Mouse (Mus musculus): ENCODE measurements around the gene Tarbp1.
"Not testable (repeated sequence)": the region's sequence is repeated elsewhere in the genome, so short reads cannot be mapped to it uniquely, and the experiment has no call there.

Gene Tarbp1

DNA sequence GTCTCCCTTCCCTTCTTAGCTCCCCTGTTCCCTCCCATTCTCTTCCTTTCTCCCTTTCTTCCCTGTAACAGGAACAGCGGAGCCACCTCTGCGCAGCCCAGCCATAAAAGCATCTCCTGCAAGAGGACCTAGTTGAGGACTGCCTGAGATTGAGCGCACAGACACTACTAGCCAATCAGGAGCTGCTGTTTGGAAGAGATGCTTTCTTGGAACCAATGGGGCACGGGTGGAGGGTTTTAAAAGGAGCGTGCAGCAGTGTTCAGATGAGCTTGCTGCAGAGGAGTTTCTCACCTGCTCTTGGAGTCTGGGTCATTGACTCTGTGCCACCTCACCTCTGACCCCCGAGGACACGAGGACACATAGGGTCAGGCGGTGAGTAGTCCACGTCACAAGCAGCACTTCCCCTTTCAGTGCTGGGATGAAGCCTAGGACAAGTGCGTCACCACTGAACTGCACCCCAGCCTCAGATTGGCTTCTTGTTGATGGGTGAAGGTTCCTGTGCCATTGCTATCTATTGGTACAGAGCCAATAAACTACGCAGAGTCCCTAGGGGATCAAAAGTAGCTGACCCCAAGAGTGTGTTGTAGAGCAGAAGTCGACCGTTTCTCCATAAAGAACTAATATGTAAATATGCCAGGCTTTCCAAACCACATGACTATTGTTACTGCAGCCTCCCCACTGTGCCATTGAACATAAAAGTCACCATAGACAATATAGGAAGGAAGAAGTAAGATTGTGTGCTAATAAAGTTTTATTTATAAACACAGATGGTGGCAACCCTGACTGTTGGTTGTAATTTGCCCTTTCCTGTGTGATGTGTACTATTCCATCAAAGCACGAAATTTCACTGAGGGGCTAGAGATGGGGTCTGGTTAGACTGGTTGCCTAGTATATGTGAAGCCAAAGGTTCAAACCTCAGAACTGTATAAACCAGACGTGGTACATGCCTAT is 19.6 kb upstream of the Tarbp1 start:
- DNase-seq (ENCODE audit: low read depth, low spot score), result no peak

DNA sequence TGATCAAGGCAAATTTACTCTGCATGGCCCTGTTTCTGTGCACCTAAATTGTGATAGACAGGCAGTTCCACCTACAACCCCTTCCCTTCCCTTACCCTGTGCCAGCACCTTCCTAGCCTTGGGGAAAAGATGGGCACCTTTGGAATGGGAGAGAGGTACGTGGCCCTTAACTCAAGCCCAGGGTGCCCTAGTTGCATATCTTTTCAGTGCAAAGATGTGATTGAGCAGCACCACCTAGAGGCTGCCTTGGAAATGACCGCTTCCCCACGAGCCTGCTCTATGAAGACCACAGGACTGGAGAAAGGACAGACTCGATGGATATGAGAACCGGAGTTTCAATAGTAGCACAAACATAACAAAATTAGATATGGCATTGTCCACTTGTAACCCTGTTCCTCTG is 8.1 kb upstream of the Tarbp1 start:
- peak; percentile 56 for DNase-seq (ENCODE audit: low read depth, low spot score)

DNA sequence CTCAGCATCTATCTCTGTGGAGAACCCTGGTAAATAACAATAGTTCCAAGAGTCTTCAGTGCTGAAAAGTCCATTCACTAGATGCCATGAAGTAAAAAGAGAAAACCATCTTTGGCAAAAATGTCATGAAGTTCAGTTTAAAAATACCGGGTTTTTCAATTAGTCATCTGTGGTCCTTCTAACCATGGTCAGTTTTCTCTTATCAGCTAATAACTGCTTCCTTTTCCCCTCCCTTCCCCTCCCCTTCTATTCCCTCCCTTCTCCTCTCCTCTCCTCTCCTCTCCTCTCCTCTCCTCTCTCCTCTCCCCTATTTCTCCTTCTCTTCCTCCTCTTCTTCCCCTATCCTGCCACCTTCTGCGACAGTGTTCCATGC is 7.5 kb upstream of the Tarbp1 start:
- no peak for DNase-seq (ENCODE audit: low read depth, low spot score)

DNA sequence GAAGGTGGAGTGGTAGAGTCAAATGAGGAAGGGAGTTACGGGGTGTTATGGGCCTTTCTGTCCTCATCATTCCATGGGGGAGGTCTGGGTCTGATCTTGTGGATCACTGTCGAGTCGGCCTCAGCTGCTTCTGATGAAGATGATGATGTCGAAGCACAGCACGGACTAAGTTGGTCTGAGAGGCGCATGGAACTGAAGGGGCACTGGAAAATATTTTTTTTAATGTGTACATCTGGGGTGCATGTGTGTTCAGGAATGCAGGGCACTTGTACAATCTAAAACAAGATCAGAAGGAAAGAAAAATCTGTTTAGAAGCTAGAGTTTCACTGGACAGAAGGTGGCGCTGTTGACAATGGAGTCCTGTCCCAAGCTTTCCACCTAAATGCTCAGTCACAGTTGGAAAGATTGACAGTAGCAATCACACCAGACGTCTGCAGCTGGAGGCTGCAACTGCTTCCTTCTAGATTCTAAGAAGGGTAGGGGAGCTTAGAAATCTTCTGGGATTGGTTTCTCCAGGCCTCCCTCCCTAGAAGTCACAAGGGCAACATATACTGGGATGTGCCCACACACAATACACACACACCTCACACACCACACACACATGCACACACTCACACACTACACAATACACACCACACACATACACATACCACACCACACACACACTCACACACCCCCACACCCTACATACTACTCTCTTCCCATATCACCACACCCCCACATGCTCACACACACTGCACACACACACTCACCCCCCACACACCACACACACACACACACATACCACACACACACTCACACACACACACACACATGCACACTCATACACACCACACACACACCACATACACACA is 6.9 kb upstream of the Tarbp1 start:
- peak; percentile 69 for DNase-seq (ENCODE audit: low read depth, low spot score)

DNA sequence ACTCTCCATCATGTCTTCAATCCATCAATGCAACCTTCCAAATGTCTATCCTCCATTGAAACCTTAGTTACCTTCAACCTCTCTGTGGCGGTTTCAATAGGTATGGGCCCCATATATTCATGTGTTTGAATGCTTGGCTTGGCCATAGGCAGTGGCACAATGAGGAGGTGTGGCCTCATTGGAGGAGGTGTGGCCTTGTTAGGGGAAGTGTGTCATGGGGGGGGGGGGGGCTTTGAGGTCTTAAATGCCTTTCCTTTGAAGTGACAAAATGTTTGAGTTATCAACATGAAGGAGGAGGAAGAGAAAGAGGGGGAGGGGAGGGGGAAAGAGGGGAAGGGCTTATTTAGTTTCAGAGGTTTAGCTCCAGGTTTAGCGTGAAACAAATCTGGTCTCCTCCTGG is 5.5 kb upstream of the Tarbp1 start:
- DNase-seq (ENCODE audit: low read depth, low spot score), result no peak

DNA sequence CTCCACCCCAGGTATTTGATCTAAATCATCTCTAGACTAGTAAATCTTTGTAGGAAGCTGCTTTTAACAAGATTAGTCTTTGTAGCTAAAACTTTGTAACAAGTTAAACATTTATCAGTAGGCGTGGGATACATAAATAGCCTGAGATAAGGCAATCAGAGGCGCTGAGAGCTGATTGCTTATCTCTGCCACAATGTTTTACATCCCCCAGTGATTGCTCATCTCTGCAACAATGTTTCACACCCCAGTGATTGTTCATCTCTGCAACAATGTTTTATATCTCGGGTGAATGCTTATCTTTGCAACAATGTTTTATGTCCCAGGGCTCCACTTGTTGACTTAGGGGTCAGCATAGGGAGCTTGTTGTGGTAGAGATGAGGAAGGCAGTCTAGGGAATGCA is 3.8 kb upstream of the Tarbp1 start:
- DNase-seq (ENCODE audit: low read depth, low spot score), result no peak

DNA sequence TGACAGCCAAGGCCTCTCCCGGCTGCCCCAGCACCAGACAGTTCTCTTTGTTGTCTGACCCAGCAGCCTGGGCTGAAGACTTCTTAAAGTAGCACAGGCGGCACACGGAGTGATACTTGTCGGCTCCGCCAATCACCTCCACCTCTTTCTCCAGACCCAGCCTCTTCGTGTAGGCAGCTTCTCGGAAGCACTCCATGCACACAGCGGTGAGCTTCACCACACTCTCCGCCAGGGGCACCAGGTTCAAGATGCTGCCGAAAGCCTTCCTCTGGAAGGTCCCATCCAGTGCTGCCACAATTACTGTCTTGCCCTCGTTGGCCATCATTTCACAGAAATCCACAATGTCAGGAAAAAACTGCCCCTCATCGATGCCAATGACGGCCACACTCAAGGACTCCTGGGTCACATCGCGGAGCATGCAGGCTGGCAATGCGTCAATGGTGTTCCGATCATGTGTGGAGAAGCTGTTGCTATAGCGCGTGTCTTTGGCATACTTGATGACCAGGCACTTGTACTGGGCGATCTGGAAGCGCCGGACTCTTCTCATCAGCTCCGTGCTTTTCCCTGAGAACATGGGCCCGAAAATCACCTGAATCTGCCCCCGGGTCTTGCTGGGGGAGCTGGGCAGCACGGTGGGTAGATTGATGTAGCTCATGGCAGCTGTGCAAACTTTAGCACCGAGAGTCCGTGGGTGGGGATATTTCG is 1.4 kb upstream of the Tarbp1 start:
- not testable (repeated sequence) for DNase-seq (ENCODE audit: low read depth, low spot score)

DNA sequence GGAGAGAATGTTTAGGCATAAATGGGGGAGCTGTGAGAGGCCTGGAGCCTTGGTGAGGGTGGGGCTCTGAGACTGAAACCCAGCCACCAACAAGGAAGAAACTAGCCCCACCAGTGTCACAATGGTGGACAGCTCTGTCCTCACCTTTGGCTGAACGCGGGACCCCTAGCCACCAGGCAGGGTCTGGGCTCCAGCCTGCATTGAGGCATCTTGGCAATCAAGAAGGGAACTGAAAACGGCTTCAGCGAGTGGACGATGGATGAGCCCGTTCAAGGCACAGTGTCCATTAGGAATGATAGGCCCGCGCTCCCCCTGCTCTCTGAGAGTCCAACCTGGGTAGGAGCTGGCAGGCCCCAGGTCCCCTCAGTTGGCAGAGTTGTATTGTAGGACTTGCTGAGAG is 873 bp upstream of the Tarbp1 start:
- DNase-seq (ENCODE audit: low read depth, low spot score), result not testable (repeated sequence)

DNA sequence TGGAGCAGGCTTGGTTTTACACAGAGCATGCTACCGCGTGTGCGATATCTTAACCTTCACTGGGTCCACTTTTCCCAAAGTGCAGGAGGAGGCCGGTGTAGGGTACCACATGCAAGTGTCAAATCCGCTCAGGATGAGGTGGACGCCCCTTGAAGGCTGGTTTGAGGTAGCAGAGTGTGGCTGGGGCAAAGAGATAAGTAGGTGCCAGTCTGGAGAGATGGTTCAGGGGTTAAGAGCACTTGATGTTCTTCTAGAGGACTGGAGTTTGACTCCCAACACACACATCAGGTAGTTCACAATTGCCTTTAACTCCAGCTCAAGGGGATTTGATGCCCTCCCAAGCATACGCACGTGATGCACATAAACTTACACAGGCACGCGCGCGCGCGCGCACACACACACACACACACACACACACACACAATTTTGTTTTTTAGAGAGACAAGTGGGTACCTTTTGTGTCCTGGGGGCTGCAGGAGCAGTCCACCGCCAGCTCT is 1.0 kb downstream of the Tarbp1 start:
- no peak for DNase-seq (ENCODE audit: low read depth, low spot score)

DNA sequence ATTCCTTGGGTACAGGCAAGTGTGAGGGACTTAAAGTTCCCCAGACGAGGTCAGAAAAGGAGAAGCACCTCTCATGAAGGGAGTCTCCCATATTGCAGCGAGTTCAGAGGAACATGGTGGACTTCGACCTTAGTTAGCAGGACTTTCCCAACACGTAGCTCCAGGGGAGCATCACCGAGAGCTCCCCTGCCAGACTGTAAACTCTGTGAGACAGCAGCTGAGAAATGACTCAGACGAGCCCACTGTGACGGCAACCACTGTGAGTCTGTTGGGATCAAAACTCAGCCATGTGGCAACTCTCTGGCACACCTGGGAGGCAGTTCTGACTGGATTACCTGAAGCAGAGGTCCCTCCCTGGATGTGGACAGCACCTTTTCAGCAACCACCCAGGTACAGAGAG is 10.8 kb downstream of the Tarbp1 start:
- no peak for DNase-seq (ENCODE audit: low read depth, low spot score)

DNA sequence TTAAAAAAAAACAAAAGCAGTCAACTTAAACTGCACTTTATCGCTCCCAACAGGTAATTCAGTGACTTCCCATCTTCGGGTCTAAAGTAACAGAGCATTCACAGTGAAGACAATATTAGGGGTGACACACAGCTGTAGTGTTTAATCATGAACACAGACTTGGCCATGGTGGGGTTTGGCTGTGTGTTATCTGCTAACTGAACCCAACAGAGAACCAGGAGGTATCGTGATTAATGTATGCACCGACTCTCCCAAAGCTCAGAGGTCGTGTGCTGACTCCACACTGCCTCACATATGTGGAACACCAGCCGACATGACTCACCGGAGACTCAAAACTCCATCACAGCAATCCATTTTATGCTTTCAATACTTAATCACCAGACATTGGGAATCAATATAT is 13.1 kb downstream of the Tarbp1 start:
- DNase-seq (ENCODE audit: low read depth, low spot score), result no peak

DNA sequence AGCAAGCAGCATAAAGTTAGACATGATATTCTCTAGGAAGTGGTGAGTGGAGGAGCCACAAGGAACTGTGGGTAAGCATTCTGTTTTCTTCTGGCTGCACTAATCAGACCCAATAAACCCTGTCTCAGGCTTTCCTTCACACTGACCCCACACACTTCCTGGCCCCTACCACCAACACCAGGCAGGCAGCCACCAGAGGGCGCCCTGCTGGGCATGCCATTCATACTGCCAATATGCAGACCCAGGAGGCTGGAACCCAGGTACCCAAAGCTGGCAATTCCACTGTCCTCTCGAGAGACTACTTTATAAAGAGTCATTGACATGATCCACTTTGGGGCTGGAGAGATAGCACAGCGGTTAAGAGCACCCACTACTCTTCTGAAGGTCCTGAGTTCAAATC is 14.6 kb downstream of the Tarbp1 start:
- no peak for DNase-seq (ENCODE audit: low read depth, low spot score)

DNA sequence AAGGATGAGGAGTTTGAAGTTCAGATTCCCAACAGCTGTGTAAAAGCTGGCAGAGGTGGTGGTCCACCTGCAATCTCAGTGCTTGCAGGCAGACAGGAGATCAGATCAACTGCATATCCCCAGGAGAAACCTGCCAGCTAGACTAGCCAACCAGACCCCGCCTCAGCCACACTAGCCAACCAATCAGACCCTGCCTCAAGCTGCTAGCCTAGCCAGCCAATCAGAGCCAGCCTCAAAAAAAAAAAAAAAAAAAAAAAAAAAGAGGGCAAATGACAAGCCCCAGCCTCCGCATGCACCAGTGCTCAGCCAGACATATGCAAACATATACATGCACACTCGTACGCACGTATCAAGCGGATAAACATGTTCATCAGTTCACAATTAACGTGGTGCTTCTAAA is 19.5 kb downstream of the Tarbp1 start:
- no peak for DNase-seq (ENCODE audit: low read depth, low spot score)

DNA sequence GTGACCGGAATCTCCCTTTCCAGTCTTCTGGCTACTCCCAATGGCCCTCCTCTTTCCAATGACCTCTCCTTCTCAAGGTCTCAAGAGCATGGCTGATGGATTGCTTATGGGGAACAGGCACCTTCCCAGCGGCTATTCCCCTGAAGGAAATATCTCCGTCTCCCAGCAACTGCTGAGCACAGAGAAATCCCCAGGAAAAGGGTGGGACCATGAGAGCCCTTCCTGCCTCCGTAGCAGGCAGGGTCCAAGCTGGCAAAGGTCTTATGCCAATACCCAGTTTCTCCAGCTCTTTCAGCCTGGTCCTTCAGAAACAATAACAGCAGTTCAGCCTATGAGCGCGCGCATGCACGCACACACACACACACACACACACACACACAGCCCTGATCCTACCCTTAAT is 23.7 kb downstream of the Tarbp1 start:
- no peak for DNase-seq (ENCODE audit: low read depth, low spot score)

DNA sequence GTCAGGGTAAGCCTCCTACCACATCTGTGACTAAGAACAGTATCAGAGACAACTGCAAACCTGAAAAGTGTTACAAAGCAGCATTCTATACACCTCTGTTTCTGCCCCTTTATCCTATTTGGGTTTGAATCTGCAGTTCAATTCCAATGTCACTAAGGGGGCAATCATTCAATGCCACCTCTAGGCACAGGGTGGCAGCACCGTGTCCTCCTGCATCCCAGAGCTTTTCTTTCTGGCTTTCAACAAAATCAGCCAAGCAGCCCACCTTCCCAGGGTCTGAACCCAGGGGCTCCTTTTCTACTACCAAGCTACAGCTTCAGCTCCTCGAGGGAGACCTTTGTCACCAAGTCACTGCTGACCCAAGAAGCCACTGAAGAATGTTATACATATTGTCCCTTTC is 35.9 kb downstream of the Tarbp1 start:
- DNase-seq (ENCODE audit: low read depth, low spot score), result no peak

DNA sequence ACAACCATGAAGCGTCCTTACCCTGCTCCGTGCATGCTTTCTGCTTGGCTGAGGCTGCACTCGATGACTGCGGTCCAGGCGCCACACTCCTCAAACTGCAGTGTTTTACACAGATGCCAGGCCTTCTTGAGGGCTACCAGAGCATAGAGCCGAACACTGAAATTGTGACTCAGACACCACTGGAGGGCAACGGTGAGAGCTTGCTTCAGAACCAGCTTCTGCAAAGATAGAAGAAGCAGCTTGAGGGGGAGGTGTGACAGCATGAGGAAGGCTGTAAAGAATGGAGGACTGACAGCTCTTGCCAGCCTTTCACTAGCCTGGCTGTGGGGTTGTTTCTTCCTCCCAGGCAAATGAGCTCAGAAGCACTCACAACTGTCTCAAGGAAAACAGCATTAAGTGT is 41.0 kb downstream of the Tarbp1 start:
- no peak for DNase-seq (ENCODE audit: low read depth, low spot score)

DNA sequence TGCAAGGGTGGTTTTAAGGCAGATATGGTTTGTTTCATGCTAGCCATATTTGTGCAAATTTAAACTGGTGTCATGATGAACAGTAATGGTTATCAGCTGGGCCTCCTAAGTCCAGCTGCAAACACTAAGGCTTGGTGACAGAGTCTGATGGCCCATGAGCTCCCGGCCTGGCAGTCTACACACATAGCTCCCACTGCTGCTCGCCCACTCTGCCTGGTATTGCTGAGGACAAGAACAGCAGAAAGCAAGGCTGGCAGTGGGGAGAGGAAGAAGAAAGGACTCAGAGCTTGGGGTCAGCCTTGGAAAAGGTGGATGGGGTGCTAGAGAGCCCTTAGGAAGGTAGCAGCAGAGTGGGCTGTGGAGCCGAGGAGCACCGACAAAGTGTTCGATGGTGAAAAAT is 45.2 kb downstream of the Tarbp1 start:
- DNase-seq (ENCODE audit: low read depth, low spot score), result no peak

DNA sequence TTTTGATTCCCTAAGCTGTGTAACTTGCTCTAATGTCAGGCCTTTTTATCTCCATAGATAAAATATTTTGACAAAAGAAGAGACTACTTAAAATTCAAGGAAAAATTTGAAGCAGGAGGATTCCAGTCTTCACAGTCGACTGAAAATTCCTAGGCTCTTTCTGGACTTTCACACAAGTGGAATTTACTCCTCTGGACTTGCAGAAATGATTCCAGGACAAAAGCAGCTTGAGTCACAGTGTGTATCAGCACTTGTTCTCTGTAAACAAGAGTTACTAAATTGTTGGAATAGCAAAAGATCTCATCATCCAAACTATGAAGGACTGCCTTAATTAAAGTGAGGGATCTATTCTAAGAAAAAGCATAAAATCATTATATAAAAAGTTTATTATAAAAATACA is 49.9 kb downstream of the Tarbp1 start:
- DNase-seq (ENCODE audit: low read depth, low spot score), result no peak

DNA sequence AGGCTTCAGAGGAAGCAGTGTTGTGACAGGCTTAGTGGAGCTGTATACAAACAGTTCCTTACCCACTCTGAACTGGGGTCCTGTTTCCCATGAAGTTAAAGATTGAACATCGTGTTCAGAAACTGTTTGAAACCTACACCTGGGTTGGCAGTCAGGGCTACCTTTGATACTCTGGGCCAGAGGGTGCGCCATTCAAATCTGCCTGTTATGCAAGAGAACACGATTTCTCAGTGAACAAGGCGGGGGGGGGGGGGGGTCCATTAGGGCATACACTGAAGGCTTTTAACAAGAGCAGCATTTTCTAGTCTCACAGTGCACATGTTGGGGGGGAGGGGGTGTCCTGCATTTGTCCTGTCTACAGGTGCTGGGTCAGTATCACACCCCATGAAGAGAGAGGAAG is 50.7 kb downstream of the Tarbp1 start:
- DNase-seq (ENCODE audit: low read depth, low spot score), result no peak

DNA sequence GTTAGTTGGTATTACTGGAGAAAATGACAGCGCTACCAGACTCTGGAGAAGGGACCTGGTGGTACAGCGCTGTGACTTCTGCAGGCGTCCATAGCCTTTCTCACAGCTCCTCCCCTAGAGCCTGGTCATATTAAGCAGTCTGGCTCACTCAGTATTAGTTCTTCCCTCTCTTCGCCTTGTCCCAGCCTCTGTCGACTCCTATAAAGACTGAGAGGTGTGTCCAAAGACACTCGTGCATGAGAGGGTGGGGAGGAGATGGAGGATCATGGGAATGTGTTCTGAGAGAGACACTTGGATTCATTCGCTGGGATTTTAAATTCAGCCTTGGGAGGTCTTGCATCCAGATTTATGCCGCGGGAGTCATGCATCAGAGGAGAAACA is 52.0 kb downstream of the Tarbp1 start:
- no peak for DNase-seq (ENCODE audit: low read depth, low spot score)

DNA sequence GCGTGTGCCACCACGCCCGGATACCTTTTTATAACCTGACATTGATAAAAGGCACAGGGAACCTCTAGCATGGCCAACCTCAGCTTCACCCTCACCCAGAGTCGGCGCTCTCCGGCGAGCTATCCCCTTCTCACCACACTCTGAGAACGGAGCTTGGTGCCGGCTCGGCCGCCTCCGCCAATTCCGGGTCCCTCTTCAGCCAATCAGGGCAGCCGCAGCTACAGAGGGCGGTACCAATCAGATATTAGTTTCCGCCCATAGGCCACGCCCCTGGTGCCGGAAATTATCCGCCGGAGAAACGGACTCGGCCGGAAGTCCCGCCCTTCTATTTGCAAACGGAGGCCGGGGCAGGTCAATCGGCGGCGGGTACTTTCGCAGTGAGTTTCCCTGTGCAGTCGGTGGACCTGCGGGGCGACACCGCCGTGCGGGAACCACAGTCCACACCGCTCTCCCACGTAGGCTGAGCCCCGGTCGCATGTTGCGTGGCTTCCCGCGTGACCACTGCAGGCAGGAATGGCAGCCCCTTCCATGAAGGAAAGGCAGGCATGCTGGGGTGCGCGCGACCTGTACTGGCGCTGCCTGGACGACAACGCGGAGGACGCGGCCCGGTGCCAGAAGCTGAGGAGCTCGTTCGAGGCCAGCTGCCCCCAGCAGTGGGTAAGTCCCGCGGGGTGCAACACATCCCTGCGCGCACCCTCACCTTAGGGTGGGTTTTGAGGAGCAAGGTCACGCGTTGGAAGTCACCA is 52.5 kb downstream of the Tarbp1 start, which contains the start of gene Coa6:
Gene Coa6, plus strand, starts transcription at position 342 of the 746 bp plus-strand sequence.
- DNase-seq (ENCODE audit: low read depth, low spot score), result peak; percentile 94
